Mouse (Mus musculus): ENCODE data around the gene Mzt1.

GRCm38 (mm10) chr14:99071146-99071545, 25.2 kb upstream of the Mzt1 start:
- TF ChIP-seq POLR2A (IDR thresholded peaks at IDR 0.05; ENCODE audit: borderline replicate concordance, extremely low read depth, insufficient read depth, insufficient read length, poor library complexity, severe bottlenecking) (no peak), CTCF (IDR thresholded peaks at IDR 0.05; ENCODE audit: borderline replicate concordance, extremely low read depth, insufficient read depth, insufficient read length) (no peak)

All from brain, embryonic 14.5 days (tissue).